Mouse (Mus musculus): ENCODE results near the gene Atp6v1g1. TPM values are rescaled to one million over a fixed set of nuclear protein-coding genes. Genes with fewer than 3 reads are reported as not detected.

Gene Atp6v1g1
- polyA plus RNA-seq, 1 experiment, result 41.5 TPM

DNA sequence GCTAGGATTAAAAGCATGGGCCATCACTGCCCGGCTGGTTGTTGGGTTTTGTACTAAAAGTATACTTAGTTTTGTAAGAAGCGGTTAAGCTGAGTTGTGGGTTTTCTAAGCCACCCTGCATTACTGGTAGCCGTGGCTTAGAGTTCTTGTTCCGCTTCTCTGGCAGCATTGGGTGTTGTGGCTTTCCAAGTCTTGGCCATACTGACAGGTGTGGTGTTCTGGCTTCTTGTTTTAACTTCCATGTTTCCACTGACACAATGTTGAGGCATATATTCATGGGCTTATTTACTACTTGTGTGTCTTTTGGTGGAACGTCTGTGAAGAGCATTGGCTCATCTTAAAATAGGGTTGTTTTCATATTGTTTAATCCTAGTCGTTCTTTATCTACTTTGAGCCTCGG lies 45.4 kb downstream of the Atp6v1g1 start:
- H3K27ac ChIP-seq (ENCODE audit: control insufficient read depth, insufficient read depth, low read length), result no peak overlapping the region
- no peak overlapping the region for H3K4me3 ChIP-seq (ENCODE audit: control insufficient read depth, insufficient read depth, low read length)
- H3K36me3 ChIP-seq (ENCODE audit: control insufficient read depth, insufficient read depth, low read length), result no peaks in the 10 kb centered on the region
- peaks cover 11% of the 10 kb centered on the region for H3K4me1 ChIP-seq (replicated peaks; ENCODE audit: control insufficient read depth, insufficient read depth, low read length)
- DNase-seq, result no peak
- no peaks in the 10 kb centered on the region for H3K27me3 ChIP-seq (ENCODE audit: control insufficient read depth, insufficient read depth, low read length)
- 7% methylated on average over 7 of the region's 7 CpGs for whole genome bisulfite sequencing
- TF ChIP-seq CTCF (IDR thresholded peaks at IDR 0.05; ENCODE audit: borderline replicate concordance, control insufficient read depth, extremely low read depth, insufficient read depth, low read length, poor library complexity) (no peak), POLR2A (IDR thresholded peaks at IDR 0.05; ENCODE audit: control insufficient read depth, extremely low read depth, insufficient read depth, low read length, poor library complexity) (no peak)

DNA sequence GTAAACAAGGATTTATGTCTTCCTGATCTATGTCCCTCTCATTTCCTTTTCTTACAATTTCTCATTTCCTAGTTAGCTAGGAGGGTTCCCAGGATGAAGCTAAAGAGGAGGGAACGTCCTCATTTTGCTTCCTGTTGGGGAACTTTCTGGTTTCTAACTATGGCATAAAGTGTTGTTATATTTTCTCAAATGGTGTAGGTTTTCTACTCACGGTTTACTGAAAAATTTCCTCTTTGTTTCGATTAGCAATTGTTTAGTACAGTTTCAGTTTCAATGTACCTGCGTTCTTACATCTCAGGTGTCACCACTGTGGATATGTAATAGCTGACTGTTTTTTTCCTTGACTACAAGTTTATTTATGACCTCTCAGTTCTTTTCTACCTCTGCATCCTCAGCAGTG lies 46.0 kb downstream of the Atp6v1g1 start:
- DNase-seq, result no peak
- H3K36me3 ChIP-seq (ENCODE audit: control insufficient read depth, insufficient read depth, low read length), result no peaks in the 10 kb centered on the region
- no peak for TF ChIP-seq CTCF (IDR thresholded peaks at IDR 0.05; ENCODE audit: borderline replicate concordance, control insufficient read depth, extremely low read depth, insufficient read depth, low read length, poor library complexity)
- TF ChIP-seq POLR2A (IDR thresholded peaks at IDR 0.05; ENCODE audit: control insufficient read depth, extremely low read depth, insufficient read depth, low read length, poor library complexity), result no peak
- no peaks in the 10 kb centered on the region for H3K27me3 ChIP-seq (ENCODE audit: control insufficient read depth, insufficient read depth, low read length)
- no peak overlapping the region for H3K4me3 ChIP-seq (ENCODE audit: control insufficient read depth, insufficient read depth, low read length)
- H3K4me1 ChIP-seq (replicated peaks; ENCODE audit: control insufficient read depth, insufficient read depth, low read length), result peaks cover 11% of the 10 kb centered on the region
- 18% methylated on average over 4 of the region's 4 CpGs for WGBS
- no peak overlapping the region for H3K27ac ChIP-seq (ENCODE audit: control insufficient read depth, insufficient read depth, low read length)

DNA sequence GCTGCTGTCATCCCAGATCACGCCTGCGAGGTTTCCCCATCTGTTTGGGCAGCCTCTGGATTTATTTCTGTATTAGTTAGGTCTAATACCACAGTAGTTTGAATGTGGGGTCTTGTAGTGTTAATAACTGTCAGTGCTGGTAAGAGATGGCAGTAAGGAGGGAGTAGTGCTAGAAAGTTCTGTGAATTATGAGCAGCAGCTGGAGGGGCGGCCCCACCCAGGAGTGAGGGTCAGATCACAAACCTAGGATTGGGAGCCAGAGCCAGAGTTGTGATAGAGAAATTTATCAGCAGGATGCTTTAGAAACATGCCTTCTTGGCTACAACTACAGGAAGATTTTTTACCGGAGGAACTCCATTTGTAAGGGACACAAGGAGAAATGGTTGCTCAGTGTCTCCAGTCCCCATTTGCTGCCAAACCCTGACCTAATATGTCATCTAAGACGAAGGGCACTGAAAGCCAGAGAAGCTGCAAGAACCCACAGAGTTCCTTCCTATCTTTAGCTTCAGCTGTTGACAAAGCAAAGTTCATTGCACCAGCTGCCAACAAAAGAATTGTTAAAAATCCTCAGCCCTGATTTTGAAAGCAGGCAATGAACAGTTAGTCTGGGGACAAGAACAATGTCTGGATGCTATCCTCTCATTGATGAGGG lies 50.0 kb downstream of the Atp6v1g1 start:
- 65% methylated on average over 5 of the region's 5 CpGs for WGBS
- Histone ChIP-seq H3K27ac (ENCODE audit: control insufficient read depth, insufficient read depth, low read length) (no peak overlapping the region), H3K27me3 (ENCODE audit: control insufficient read depth, insufficient read depth, low read length) (no peaks in the 10 kb centered on the region), H3K4me1 (replicated peaks; ENCODE audit: control insufficient read depth, insufficient read depth, low read length) (peaks cover 11% of the 10 kb centered on the region), H3K4me3 (ENCODE audit: control insufficient read depth, insufficient read depth, low read length) (no peak overlapping the region), H3K36me3 (ENCODE audit: control insufficient read depth, insufficient read depth, low read length) (no peaks in the 10 kb centered on the region)
- TF ChIP-seq POLR2A (IDR thresholded peaks at IDR 0.05; ENCODE audit: control insufficient read depth, extremely low read depth, insufficient read depth, low read length, poor library complexity) (no peak), CTCF (IDR thresholded peaks at IDR 0.05; ENCODE audit: borderline replicate concordance, control insufficient read depth, extremely low read depth, insufficient read depth, low read length, poor library complexity) (no peak)
- no peak for DNase-seq

DNA sequence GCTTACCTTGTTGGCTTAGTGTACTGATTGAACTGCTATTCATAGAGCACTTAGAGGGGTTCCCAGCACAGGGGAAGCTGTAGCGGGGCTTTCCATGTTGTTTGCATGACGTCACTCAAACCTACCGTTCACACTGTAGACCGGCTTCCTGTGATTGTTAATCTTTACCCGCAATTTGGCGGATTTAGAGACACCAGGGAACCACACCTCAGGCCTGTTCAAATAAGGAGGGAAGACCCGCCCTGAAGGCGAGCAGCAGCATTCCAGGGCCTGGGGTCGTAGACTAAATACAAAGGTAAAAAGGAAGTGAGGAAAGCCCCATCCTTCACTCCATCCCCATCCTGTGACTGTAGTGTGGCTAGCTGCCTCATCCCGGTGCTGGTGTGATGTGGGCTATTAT lies 50.7 kb downstream of the Atp6v1g1 start:
- Histone ChIP-seq H3K4me3 (ENCODE audit: control insufficient read depth, insufficient read depth, low read length) (no peak overlapping the region), H3K36me3 (ENCODE audit: control insufficient read depth, insufficient read depth, low read length) (no peaks in the 10 kb centered on the region), H3K27ac (ENCODE audit: control insufficient read depth, insufficient read depth, low read length) (no peak overlapping the region), H3K27me3 (ENCODE audit: control insufficient read depth, insufficient read depth, low read length) (no peaks in the 10 kb centered on the region), H3K4me1 (replicated peaks; ENCODE audit: control insufficient read depth, insufficient read depth, low read length) (peaks cover 11% of the 10 kb centered on the region)
- no peak for DNase-seq
- TF ChIP-seq POLR2A (IDR thresholded peaks at IDR 0.05; ENCODE audit: control insufficient read depth, extremely low read depth, insufficient read depth, low read length, poor library complexity) (no peak), CTCF (IDR thresholded peaks at IDR 0.05; ENCODE audit: borderline replicate concordance, control insufficient read depth, extremely low read depth, insufficient read depth, low read length, poor library complexity) (no peak)
- WGBS, result 22% methylated on average over 10 of the region's 10 CpGs

DNA sequence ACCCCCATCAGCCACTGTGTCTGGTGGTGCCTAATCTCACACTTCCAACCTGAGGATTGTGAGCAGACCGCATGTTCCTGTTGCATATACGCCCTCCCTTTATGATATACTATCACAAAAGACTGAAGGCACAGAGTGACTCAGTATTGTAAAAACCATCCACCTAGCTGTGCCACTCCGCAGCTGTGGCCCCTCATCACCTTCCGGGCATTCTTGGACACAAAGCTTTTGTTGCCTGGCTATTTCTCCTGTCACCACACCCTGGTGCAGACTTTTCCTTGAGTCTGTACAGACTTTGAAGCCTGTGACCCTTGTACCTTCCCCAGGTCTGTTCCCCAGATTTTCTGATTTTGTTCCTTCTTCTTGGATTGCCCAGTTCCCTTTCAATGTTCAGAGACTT lies 51.4 kb downstream of the Atp6v1g1 start:
- no peak overlapping the region for H3K27ac ChIP-seq (ENCODE audit: control insufficient read depth, insufficient read depth, low read length)
- no peaks in the 10 kb centered on the region for H3K36me3 ChIP-seq (ENCODE audit: control insufficient read depth, insufficient read depth, low read length)
- H3K27me3 ChIP-seq (ENCODE audit: control insufficient read depth, insufficient read depth, low read length), result no peaks in the 10 kb centered on the region
- DNase-seq, result no peak
- 99% methylated on average over 4 of the region's 4 CpGs for WGBS
- peaks cover 11% of the 10 kb centered on the region for H3K4me1 ChIP-seq (replicated peaks; ENCODE audit: control insufficient read depth, insufficient read depth, low read length)
- TF ChIP-seq CTCF (IDR thresholded peaks at IDR 0.05; ENCODE audit: borderline replicate concordance, control insufficient read depth, extremely low read depth, insufficient read depth, low read length, poor library complexity) (no peak), POLR2A (IDR thresholded peaks at IDR 0.05; ENCODE audit: control insufficient read depth, extremely low read depth, insufficient read depth, low read length, poor library complexity) (no peak)
- no peak overlapping the region for H3K4me3 ChIP-seq (ENCODE audit: control insufficient read depth, insufficient read depth, low read length)

Other genes starting within 250 kb of the Atp6v1g1 start
- 3.5 and 5.3 TPM in 2 replicates for gene Orm1, start 200.2 kb upstream of the Atp6v1g1 start, polyA plus RNA-seq (2012; rRNA removed)
- 0.18 and 0.28 TPM in 2 replicates for gene Orm3, start 188.6 kb upstream of the Atp6v1g1 start, polyA plus RNA-seq (2012; rRNA removed)
- gene Orm2, start 182.3 kb upstream of the Atp6v1g1 start, polyA plus RNA-seq (2012; rRNA removed), result 0.31 and 0.38 TPM in 2 replicates
- gene Akna, start 141.4 kb upstream of the Atp6v1g1 start, polyA plus RNA-seq (2012; rRNA removed), result 76.6 and 92.4 TPM in 2 replicates
- gene Whrn, start 48.8 kb upstream of the Atp6v1g1 start, polyA plus RNA-seq (2012; rRNA removed), result 132 and 204 TPM in 2 replicates
- 15.7 and 20.9 TPM in 2 replicates for gene Tmem268, start 14.0 kb downstream of the Atp6v1g1 start, polyA plus RNA-seq (2012; rRNA removed)
- gene Gm11213, start 60.5 kb downstream of the Atp6v1g1 start, polyA plus RNA-seq (2012; rRNA removed), result not detected in 2 replicates
- 0.28 TPM in 1 of 2 replicates, not detected in the other for gene Tex48, start 77.7 kb downstream of the Atp6v1g1 start, polyA plus RNA-seq (2012; rRNA removed)
- gene Gm11214, start 118.6 kb downstream of the Atp6v1g1 start, polyA plus RNA-seq (2012; rRNA removed), result not detected in 2 replicates
- gene Tnfsf15, start 200.3 kb downstream of the Atp6v1g1 start, polyA plus RNA-seq (2012; rRNA removed), result 0.24 and 0.27 TPM in 2 replicates

Measured in thymus, adult 2 months (tissue).